Mouse (Mus musculus) neural tube, embryonic 13.5 days (tissue): ENCODE results near the gene Gm5458. TPM values are rescaled to one million over a fixed set of nuclear protein-coding genes. Genes with fewer than 3 reads are reported as not detected.
A peak's percentile ranks its signal among the peaks of the same experiment; 100 is the strongest.
"Not testable (repeated sequence)": the region's sequence is repeated elsewhere in the genome, so short reads cannot be mapped to it uniquely, and the experiment has no call there.

Experiments used
- ATAC-seq: fragments of 200-750 bp; cut with Nextera tagmentation; 2 replicates; pipeline ENCODE4 v1.8.0; 2017; ENCODE audit warnings: low read depth, mild to moderate bottlenecking, moderate TSS enrichment, moderate library complexity
- H3K27ac ChIP-seq: fragments of 300-500 bp; sonication (generic); replicated peaks from 2 replicates; pipeline ENCODE4 v1.5.1; 2015; ENCODE audit warnings: moderate library complexity, mild to moderate bottlenecking, inconsistent platforms
- H3K27me3 ChIP-seq: fragments of 300-500 bp; sonication (generic); 2 replicates; pipeline ENCODE4 v1.6.1; 2015; ENCODE audit warnings: mild to moderate bottlenecking, inconsistent platforms
- H3K36me3 ChIP-seq: fragments of 300-500 bp; sonication (generic); 2 replicates; pipeline ENCODE4 v1.6.1; 2015; ENCODE audit warnings: mild to moderate bottlenecking, inconsistent platforms
- H3K4me1 ChIP-seq: fragments of 300-500 bp; sonication (generic); replicated peaks from 2 replicates; pipeline ENCODE4 v1.6.1; 2015; ENCODE audit warnings: inconsistent platforms
- H3K4me2 ChIP-seq: fragments of 300-500 bp; sonication (generic); 2 replicates; pipeline ENCODE4 v1.6.1; 2015; ENCODE audit warnings: inconsistent platforms, mild to moderate bottlenecking, moderate library complexity
- H3K4me3 ChIP-seq: fragments of 300-500 bp; sonication (generic); 2 replicates; pipeline ENCODE4 v1.5.1; 2015; ENCODE audit warnings: mild to moderate bottlenecking, inconsistent platforms
- H3K9ac ChIP-seq: fragments of 300-500 bp; sonication (generic); 2 replicates; pipeline ENCODE4 v1.6.1; 2015; ENCODE audit warnings: moderate library complexity, mild to moderate bottlenecking, inconsistent platforms
- H3K9me3 ChIP-seq: fragments of 300-500 bp; sonication (generic); 2 replicates; pipeline ENCODE4 v1.6.1; 2016; ENCODE audit warnings: inconsistent platforms
- WGBS: fragments of 180-500 bp; shearing (Covaris S2); methylation state at CpG from one replicate; pipeline ENCODE4 v1.1.7; 2015; 5-methylcytosine and 5-hydroxymethylcytosine counted together
- polyA plus RNA-seq: library from polyadenylated mRNA; unstranded; fragments of >200 nt; fragmentation: Nextera tagmentation; extraction: Ambion mirVana; gene quantifications from 2 replicates; pipeline ENCODE4 v1.2.1, GENCODE M21; 2015

The Gm5458 gene
- not detected in 2 replicates for polyA plus RNA-seq

- not testable (repeated sequence) for H3K4me2 ChIP-seq, H3K9ac ChIP-seq, H3K36me3 ChIP-seq, H3K9me3 ChIP-seq, ATAC-seq, H3K27ac ChIP-seq, H3K27me3 ChIP-seq, H3K4me1 ChIP-seq, H3K4me3 ChIP-seq
- 100% methylated on average over 1 of the region's 2 CpGs for WGBS
Observed at GRCm38 (mm10) chr14:19602481-19602880, at the start of gene Gm5458. Gene Gm5458, minus strand, starts transcription at chr14:19602581.

GRCm38 (mm10) chr14:19646232-19646631 is 43.9 kb upstream of the Gm5458 start:
- Histone ChIP-seq H3K9ac (no peak overlapping the region), H3K36me3 (no peaks in the 10 kb centered on the region), H3K4me3 (no peak overlapping the region), H3K9me3 (no peaks in the 10 kb centered on the region), H3K4me1 (no peaks in the 10 kb centered on the region), H3K4me2 (no peak overlapping the region), H3K27ac (no peak overlapping the region), H3K27me3 (no peaks in the 10 kb centered on the region)
- no peak for ATAC-seq
- 87% methylated on average over 3 of the region's 3 CpGs for WGBS

DNA sequence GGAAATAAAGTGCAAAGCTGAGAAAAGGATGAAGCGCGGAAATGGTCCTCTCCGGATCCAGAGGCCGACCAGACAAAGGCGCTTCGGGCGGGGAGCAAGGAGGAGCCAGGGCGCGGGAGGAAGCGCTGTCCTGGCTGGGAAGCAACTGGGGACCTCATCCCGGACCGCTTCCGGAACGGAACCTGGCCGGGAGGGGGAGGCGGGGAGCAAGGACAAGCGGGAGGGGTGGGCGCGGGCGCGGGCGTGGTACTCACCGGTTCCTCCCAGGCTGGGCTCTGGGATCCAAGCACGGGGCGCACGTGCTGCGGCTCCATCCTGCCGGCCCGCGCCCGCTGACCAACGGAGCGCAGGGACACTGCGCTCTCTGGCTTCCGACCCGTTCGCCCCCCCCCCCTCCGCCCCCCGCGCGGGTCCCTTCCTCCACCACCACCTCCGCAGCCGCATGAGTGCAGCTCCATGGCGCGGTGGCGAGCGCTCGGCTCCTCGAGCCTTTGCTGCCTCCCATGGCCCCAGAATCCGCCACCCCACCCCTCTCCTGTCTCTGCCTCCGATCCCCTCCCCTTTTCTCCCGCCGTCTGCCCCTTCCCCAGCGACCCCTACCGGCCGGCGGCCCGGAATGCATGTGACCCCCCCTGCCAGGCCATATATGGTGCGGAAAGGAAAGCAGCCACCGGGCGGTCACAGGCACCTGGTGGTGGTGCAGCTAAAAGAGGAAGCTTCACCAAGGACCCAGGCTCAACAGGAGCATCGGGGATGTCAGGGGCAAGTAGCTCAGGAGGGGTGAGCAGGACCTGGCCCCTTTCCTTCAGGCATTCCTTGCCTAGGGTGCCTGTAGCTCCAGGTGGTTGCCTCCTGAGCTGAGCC is 17.3 kb downstream of the Gm5458 start, which contains the start of gene Gm2237:
Gene Gm2237 (minus strand): TSS at position 332 of the 864 bp plus-strand sequence.
- Histone ChIP-seq H3K4me3 (peak within 1 kb of the TSS; percentile 47), H3K4me2 (peak within 1 kb of the TSS; percentile 56), H3K9ac (peak within 1 kb of the TSS; percentile 70), H3K27ac (0 out of 2 replicates have a peak within 1 kb of the TSS, but pooled peaks have one; percentile 38)
- H3K36me3 ChIP-seq, ATAC-seq, H3K9me3 ChIP-seq, H3K4me1 ChIP-seq, H3K27me3 ChIP-seq: not testable (repeated sequence)
- 0% methylated on average over 31 of the region's 62 CpGs for WGBS

GRCm38 (mm10) chr14:19549863-19550262 is 52.5 kb downstream of the Gm5458 start, which contains the start of gene Gm2244:
Gene Gm2244, minus strand, starts transcription at chr14:19549963.
- H3K36me3 ChIP-seq, H3K27ac ChIP-seq, H3K4me3 ChIP-seq, H3K27me3 ChIP-seq, H3K9me3 ChIP-seq, H3K4me2 ChIP-seq, ATAC-seq, H3K4me1 ChIP-seq, H3K9ac ChIP-seq: not testable (repeated sequence)
- 91% methylated on average over 1 of the region's 3 CpGs for WGBS

Other genes with a start within 250 kb of the Gm5458 start
- gene Gm21738, start 183.7 kb downstream of the Gm5458 start, polyA plus RNA-seq: 1.6 and 2.3 TPM in 2 replicates
- 0.25 and 0.51 TPM in 2 replicates for gene Gm2244, start 52.6 kb downstream of the Gm5458 start, polyA plus RNA-seq
- 4.1 and 5.1 TPM in 2 replicates for gene Gm2237, start 17.4 kb downstream of the Gm5458 start, polyA plus RNA-seq
- gene Nid2, start 148.7 kb upstream of the Gm5458 start, polyA plus RNA-seq: 56.6 and 58.3 TPM in 2 replicates
- 213 and 226 TPM in 2 replicates for gene Rtraf, start 221.2 kb upstream of the Gm5458 start, polyA plus RNA-seq